Mouse (Mus musculus) adrenal gland, postnatal 10 days (tissue): ENCODE data around the gene Kcnv2. TPM values are rescaled to one million over a fixed set of nuclear protein-coding genes. Genes with fewer than 3 reads are reported as not detected.

Experiments used
- DNase-seq: peaks from one replicate; pipeline ENCODE4 v3.0.0; 2021; ENCODE audit warnings: mixed read lengths
- long read RNA-seq, 2 experiments: library from polyadenylated mRNA; stranded (forward); transcript quantifications; one replicate each; pipeline ENCODE4 v2.0.0; 2021
- total RNA-seq, 2 experiments: library from RNA; stranded (reverse); gene quantifications; 2 replicates each; pipeline ENCODE4 v1.2.3; 2021

The Kcnv2 gene
- under 1 TPM in 1 of 2 experiments, not detected in 1; 0.06 TPM for total RNA-seq
- long read RNA-seq, experiment 1 = 0 reads
- long read RNA-seq, experiment 2 = 0 reads

DNA sequence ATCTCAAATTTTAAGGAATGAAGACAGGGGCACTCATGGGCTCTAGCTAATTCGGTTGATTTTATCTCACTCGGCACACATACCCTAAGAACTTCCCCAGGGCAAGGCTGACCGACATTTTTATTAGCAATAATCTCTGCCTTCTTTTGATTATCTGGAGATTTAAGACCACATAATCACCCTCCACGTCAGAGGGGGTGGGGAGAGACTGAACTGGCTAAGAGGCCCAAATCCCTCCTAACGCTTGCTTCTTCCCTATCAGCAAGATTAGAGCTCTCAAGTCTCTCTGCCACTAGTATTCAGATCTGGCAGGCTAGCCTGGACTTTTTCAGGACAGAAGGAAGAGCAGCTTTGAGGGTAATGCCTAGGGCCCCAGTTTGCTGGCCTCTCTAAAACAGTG, at the start of gene Kcnv2:
Gene Kcnv2, plus strand, starts transcription at position 308 of the 400 bp plus-strand sequence.
- no peak for DNase-seq

DNA sequence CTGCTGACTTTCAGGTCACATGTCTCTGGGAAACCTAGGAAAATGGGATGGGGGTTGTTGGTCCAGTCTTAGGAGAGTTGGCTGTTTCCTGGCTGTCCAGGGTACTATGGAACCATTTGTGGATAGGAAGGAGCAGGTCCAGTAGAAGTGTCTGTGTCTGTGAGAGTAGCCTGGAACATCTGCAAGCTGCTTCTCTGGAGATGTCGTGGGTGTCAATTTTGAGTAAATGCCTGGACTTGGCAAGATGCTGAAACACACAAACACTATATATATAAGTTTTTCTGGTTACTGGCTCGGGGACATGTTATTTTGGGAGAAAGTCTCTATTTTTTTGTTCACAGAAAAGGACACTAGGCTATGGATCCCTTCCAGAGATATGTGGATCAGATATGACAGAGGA, 49.0 kb upstream of the Kcnv2 start:
- DNase-seq = no peak

DNA sequence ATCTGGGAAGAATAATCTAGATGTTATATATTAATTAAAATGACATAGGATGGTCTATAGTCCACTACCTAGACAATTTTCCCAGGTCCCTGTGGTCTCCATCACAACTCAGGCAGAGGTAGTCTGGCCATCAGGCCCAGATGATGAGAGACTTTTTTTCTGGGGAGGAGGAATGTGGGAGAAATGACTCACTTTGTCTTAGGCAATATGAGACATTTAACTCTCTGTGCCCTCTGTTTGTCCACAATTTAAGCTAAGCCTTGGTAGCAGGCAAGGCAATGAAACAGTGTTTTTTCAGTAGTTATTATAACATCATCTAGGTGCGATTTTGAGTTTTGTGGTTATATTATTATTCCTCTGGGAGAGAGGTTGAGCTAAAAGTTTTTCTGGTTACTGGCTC, 48.0 kb upstream of the Kcnv2 start:
- no peak for DNase-seq

DNA sequence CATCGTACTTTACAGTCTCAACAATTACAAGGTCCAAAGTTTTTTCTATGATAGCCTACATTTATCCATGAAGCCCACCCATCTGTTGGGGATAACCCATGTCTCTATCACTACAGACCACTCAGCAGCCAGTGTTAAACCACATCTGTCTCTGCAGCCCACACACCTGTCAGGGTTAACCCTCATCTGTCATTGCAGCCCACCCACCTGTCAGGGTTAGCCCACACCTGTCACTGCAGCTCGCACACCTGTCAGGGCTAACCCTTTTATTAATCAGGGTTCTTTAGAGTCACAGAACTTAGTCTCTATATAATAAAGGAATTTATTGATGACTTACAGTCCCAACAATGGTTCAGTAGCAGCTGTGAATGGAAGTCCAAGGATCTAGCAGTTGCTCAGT, 43.2 kb upstream of the Kcnv2 start:
- DNase-seq = no peak

DNA sequence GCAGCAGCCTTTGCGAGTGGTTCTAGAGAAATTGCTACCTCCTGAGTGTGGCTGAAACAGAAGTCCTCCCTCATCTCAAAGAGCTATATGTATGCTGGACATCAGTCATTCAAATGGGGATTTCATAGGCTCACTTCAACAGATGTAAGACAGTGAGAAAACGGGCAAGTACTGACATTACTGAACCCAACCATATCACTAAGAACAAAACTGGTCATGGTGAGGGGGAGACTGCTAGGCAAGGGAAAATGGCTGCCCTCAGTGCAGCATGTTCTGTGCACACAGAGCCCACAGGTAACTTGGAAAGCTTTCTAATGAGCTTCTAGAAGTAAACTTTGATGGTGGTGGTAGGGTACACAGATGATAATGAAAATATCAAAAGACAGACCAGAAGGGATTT, 12.3 kb upstream of the Kcnv2 start:
- DNase-seq = no peak

DNA sequence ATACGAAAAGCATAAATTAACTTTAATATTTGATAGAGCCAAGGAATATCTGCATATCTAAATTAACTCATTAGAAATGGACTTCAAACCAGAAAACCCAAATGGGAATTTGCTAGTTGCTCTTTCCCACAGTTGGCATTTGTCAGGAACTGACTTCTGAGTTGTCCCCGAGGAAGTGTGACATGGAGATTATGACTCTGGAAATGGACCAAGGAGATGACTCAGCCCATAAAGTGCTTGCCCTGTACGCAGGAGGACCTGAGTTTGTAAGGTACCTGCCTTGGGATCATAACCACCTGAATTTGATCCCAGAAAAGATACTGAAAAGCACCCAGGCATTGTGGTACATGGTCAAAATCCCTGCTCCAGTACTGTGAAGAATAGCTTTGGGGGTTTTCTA, 11.1 kb upstream of the Kcnv2 start:
- peak; percentile 30 for DNase-seq

DNA sequence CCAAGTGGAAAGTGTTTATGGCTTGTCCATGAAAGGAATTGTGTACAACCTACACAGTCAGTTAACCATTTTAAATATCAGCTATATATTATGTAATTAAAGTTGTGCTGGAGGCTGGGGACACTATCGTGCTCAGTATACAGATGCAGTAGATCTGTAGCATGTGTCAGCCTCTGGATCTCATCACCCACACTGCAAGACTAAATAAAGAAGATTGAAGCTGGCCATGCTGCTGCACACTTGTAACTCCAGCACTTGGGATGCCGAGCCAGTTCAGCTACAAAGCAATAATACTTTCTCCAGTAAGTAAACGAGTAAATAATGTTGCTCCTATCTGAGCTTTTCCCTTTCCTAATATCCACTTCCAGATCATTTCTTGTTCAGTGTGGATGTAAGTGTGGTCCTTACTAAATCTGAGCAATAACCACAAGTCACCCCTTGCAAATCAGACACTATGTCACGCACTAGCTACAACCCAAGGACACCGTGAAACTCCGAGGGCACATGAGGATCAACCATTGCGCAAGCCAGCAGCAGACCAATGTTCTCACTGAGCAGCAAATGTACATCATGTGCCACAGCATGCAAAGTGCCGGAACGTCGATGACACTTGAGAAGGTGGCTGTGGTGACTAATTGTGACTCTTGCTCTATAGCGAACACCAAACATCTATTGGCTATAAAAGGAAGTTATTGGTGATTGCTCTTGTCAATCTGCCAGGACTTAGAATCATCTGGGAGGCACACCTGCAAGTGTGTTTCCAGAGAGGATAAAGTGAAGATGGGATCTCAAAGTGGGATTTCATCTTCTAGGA, 9.9 kb upstream of the Kcnv2 start:
- DNase-seq = peak; percentile 65

DNA sequence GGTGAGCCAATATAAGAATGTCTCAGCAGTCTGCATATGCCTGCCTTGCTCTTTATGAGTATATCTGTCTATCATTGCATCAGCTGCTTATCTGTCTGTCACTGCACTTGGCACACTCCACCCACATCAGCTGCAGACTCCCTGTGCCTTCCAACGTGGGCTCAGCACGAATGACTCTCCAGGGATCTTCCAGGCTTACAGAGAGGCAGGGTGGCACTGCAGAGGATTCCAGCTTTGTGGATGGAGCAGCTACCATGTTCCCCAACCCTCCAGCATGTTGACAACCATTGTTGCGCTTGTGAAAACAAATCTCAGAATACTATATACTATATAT, 9.3 kb upstream of the Kcnv2 start:
- DNase-seq = no peak

DNA sequence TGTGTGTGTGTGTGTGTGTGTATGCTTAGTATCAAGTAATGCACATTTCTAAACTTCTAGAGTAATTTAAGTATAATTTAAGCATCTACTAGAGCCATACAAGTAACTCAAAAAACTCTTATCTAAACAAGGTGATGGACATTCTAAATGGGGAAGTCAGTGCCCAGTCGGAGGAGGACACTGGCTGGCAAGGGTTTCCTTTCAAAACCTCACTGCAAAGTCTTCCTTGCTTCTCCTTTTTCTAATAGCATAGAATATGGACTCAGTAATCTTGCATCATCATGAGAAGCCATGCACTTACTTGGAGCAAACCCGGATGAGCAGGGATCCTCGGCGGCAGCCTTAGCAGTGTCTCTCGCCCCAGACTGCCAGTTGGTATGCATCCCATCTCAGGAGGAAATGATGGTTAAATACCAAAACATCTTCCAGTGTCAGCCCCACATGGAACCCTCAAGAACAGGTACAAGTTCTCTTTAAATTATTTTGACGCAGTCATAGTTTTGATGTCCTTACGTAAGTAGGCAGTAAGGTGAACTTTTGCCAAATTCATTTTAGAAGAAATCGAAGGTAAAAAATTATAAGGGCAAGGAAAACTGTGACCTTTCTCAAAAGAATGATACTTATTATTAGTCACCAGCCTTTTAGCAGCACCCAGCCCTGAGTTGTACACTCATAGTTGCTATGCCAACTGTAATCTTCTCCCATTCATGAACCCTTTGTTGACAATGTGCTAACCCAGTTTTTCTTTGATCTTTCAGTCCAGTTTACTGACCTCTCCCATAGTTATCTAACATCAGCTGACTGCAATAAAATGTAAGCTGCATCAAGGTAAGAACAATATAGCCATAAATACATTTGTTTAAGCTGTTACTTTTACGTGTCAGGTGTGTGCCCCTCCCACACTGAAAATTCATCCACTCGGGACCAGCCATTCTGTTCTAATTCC, 5.8 kb upstream of the Kcnv2 start:
- DNase-seq = no peak

DNA sequence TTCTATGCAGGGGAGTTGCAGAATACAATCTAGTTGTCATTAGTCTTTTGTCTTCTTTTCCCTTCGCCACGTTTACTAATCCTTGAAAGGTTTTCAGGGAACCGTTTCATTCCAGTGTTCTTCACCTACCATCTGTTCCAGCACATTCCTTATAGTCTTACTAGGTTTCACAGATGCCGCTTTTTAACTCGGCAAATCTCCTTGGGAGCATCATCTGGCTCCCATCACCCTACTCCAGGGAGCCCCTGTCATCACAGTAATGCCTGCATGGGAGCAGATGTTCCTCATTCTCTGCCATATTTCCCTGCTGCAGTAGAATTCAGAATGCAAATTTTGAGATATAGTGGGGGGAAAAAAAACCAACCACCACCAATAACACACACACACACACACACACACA, 5.1 kb upstream of the Kcnv2 start:
- no peak for DNase-seq

DNA sequence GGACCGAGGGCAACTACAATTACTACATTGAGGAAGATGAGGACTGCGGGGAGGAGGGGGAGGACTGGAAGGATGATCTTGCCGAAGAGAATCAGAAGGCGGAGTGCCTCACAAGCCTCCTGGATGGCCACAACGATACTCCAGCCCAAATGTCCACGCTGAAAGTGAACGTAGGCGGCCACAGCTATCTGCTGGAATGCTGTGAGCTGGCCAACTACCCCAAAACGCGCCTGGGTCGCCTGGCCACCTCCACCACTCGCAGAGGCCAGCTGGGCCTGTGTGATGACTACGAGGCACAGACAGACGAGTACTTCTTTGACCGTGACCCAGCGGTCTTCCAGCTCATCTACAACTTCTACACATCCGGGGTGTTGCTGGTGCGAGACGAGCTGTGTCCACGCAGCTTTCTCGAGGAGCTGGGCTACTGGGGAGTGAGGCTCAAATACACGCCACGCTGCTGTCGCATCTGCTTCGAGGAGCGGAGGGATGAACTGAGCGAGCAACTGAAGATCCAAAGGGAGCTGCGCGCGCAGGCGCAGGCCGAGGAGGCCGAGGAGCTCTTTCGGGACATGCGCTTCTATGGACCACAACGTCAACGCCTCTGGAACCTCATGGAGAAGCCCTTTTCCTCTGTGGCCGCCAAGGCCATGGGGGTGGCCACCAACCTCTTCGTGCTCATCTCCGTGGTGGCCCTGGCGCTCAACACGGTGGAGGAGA, 681 bp downstream of the Kcnv2 start:
- DNase-seq = no peak

DNA sequence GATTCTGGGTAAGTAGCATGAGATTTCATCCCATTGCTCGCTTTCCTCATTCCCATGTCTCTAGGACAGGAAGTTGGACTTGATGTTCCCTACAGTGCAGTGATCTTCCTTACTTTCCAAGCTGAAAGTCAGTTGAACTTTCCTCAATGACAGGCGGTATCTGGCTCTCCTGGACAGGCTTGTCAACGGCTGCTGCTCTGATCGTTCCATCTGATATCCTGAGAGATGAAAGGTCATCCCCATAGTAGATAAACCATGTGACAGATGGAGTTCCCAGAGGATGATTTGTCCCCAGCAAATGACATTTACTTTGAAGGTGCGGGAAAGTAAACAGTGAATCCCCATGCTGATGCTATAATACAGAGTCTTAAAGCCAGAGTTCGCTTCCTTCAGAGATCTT, 3.2 kb downstream of the Kcnv2 start:
- DNase-seq = no peak

DNA sequence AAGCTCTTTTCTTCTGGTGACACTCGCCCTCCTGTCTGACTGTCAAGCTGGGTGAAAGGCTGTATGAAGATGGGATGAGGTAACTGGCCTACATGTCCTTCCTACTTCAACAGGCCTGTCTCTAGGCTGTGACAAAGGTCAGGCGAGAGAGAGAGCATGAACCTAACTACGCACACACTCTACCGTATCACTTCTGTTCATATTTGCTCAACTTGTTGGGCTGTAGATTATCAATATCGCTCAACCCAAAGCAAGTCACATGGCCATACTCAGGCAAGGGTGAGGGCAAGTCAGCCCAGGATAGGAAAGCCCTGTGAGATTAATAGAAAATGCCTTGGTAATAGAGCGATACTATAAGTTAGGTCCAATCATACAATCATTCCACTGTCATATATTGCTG, 5.2 kb downstream of the Kcnv2 start:
- DNase-seq = no peak

DNA sequence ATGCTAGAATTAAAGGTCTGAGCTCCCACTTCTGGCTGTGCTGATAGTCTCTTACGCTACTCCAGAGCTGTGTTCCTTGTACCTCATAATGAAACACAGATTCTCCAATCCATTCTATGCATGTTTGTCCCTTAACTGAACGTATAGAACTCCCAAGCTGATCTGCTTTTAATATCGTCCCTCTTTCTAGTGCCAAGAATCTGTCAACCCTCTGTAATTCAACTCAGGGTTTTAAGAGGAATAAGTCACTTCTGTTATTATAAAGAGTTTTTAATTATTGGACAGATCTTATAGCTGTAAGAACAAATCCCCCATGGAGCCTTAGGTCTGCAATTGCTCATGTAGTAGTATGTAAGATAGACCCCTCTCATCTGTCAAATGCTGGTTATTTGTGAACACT, 5.8 kb downstream of the Kcnv2 start:
- DNase-seq = no peak

DNA sequence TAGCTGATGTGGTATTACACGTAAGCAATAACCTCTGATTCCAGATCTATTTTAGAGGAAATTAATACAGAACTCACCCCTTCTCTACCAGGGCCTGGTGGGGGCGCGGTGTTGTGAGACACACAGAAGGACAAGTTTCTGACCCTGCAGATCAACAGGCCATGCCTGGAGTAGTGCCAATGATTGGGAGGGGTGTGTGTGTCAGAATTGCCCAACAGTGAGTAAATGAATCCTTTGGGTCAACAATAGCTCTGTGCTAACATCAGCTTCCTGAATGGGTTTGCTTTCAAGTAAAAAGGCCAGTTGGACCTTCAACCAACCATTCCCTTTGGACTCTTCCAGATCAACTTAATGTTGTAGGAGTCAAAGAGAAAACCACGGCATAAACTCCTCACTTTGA, 6.3 kb downstream of the Kcnv2 start:
- peak; percentile 68 for DNase-seq

DNA sequence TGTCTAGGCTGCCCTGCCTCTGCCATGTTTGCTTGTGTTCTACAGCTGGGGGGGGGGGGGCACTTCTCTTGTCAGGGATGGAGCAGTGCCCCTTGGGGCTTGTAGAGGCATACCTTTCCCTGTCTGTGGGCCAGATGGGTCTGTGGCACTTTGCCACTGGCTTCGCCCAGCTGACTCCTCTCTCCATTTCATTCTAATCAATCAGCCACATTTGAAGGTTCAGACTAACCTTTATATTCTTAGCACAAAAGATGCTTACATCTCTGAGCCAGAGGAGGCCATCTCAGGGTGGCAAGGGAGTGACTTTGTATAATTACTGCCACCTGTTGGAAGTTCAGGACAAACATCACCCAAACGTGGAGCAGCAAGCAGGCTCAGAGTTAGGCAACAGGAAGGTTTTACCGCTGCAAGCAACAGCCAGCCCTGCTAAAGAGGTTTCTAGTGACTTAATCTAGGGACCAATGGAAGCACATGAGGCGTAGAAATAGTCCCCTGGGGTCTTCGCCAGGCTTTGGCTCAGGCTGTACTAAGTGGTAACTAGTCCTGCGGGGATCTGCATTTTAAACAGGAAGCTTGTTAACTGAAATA, 9.9 kb downstream of the Kcnv2 start:
- DNase-seq = no peak

DNA sequence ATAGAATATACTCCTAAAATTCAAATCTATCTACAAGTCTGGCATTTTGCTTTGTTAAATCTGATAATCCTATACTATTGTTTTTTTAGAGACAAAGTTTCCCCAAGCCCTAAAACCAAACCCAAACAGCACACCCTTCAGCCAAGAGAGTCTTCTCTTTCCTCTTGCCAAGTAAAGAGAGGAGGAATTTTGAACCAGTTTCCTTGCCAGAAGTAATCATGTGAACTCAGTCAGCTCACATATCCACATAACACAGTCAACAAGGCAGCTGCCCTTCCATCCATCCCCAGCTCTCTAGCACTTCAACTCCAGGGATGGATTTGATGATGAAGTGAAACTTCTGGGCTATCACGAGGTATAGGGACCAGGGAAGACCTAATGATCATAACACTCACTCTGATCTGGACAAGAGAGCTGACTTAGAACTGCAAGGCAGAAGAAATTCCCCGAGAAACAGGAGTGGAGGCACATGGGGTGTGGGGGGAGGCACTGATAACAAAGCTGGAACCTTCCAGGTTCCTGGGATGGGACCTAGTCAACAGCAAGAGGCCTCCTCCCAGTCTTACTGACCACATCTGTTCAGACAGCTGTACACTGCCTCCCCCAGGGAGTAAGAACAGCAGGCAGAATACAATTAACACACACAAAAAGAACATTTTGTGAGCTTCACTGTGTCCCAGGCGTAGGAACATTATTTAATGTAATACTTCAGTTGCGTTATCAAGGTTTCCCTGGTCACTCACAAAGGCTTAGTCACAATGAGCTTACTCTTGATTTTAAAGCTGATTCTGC, 13.9 kb downstream of the Kcnv2 start:
- DNase-seq = no peak

DNA sequence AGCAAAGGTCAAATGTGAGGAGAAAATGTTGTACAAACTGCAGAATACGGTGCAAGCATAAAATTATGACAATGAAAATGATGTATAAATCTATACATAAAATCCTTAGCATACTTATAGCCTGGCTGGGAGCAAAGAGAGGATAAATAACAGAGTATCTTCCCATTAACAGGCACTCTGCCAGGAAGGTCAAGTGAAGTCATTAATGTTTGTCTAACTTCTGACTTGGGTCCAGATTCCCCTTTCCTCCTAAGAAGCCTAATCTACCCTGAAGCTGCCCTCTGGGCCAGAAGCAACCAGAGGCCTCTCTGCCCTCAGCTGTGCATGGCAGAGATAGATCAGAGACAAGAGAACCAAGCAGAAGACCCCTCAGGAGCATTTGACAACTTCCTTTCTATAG, 24.1 kb downstream of the Kcnv2 start:
- DNase-seq = no peak

DNA sequence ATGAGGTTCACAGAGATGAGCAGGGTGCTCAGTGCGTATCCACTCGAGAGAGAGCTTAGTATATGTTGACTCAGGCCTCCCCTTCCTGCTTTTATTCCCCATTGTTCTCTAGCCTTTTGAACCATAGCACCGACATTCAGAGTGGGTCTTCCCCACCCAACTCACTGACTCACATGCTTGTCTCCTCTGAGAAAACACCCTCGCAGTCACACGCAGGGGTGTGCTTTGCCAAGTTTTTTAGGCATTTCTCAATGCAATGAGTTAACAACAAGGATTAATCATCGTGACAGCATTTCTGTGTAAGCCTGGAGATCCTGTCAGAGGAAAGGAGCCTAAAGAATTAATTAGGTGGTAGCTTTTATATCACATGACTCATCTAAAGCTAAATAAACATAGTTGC, 29.3 kb downstream of the Kcnv2 start:
- DNase-seq = no peak

DNA sequence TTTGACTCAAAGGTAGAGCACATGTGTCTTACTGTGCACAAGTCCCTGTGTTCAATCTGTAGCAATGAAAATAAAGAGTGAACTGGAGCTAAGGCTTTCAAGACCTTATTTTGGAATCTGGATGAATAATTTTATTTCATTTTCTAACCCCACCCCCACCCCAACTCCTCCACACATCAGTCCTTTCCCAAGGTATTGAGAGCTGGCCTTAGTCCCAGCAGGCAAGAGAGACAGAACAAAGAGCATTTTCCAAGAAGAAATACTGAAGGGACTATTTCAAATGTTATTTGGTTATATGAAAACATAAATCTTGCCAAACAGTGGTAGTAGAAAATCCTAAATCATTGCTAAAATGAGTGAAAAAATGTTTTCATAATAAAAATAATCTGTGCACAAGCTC, 38.0 kb downstream of the Kcnv2 start:
- no peak for DNase-seq

DNA sequence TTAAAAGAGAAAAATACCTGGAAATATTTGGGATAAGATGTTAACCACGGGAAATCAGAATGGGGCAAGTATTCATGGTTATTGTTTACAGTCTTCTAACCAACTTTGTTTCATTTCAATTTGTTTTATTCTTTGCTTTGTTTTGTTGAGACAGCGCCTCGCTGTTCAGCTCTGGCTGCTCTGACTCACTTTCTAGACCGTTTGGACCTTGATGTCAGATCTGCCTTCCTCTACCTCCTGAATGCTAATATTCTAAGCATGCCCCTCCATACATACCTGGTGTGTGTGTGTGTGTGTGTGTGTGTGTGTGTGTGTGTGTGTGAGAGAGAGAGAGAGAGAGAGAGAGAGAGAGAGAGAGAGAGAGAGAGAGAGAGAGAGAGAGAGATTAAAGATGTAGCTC, 41.5 kb downstream of the Kcnv2 start:
- peak; percentile 22 for DNase-seq

DNA sequence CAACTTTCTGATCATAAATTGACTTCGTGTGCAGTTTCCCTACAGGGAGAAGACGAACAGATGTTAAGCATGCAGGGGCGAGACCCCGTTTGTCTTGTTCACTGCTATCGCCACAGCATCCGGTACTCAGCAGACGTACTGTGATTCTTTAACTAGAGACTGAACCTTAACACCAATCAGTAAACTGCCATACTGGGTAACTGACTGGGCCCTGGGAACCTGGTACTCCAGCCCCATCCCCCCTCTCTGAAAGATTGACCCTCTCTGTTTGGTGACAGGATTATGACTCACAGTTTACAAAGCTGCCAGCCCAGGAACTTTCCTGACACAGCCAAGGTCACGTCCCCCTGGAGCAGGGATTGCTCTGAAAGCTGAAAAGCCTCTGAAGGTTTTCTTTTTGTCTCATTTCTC, 42.1 kb downstream of the Kcnv2 start:
- DNase-seq = peak; percentile 86
